In the genomic region with DNA sequence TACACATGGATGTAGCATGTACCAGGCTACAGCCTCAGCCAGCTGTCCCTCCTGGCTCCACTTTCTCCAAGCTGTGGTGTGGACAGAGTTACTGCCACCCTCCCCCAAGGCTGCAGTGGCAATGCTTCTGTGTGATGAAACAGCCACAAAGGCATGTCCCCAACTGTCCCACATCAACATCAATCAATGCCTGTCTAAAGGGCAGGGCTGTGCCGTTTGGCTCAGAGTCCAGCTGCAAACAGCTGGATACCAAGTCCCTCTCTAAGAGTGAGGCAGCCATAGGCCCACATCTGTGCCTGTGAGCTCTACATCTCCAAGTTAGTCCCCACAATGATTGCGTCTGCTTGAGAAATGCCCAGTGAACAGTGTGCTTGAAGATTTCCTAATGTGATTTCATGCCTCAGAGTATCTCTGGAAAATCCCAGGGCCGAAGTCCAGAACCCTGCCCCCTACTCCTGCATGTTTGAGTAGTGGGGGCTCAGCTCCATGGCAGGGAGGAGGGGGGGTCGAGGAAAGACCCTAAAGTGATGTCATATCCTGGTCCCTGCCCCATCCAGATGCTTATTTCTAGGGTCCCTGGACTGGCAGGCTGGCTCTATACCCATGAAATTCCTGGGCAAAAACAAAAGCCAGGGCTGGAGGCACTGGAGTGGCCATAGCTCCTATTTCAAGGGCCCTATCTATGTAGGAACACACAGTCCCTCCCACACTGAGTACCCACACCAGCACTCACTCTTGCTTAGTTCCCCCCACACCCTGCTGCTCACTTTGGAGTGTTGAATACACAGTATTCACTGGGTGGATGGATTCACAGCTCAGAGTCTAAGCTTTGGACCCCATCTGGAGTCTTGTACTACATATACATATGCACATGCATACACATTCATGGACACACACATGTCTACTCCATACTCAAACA, we compare ENCODE assay signal across 9 mouse cellular contexts. TPM values are rescaled to one million over a fixed set of nuclear protein-coding genes. Genes with fewer than 3 reads are reported as not detected.
A peak's percentile ranks its signal among the peaks of the same experiment; 100 is the strongest.
DNase-seq lines count a peak whose midpoint lies in the region; ATAC-seq and TF ChIP-seq lines count a peak whose summit lies in the region.
"Had no signal": no experiment of that assay in that cellular context is flagged by ENCODE, and none has a peak within 500 bp of the region (broad histone marks: within the 10 kb centered on the region; RNA-seq: fewer than 3 reads in every experiment).

No protein-coding gene starts in this region.

- no peaks in the 10 kb centered on the region for H3K9me3 ChIP-seq in forebrain, embryonic 11.5 days (ENCODE audit: control insufficient read depth, low read length)
- H3K9me3 ChIP-seq in forebrain, embryonic 15.5 days, result no peaks in the 10 kb centered on the region
- no peaks in the 10 kb centered on the region for H3K9me3 ChIP-seq in hindbrain, postnatal 0 days (ENCODE audit: low read length)
- H3K9me3 ChIP-seq in lung, embryonic 16.5 days (ENCODE audit: control insufficient read depth, low read length), result no peaks in the 10 kb centered on the region

- no peaks in the 10 kb centered on the region for H3K27me3 ChIP-seq in forebrain, embryonic 11.5 days (ENCODE audit: control insufficient read depth, insufficient read depth, low read length)
- H3K27me3 ChIP-seq in forebrain, embryonic 15.5 days, result no peaks in the 10 kb centered on the region
- no peaks in the 10 kb centered on the region for H3K27me3 ChIP-seq in hindbrain, postnatal 0 days (ENCODE audit: insufficient read depth, low read length)
- H3K27me3 ChIP-seq in lung, embryonic 16.5 days (ENCODE audit: control insufficient read depth, insufficient read depth, low read depth, low read length), result no peaks in the 10 kb centered on the region

- no peaks in the 10 kb centered on the region for H3K36me3 ChIP-seq in forebrain, embryonic 11.5 days (ENCODE audit: control insufficient read depth, insufficient read depth, low read length)
- H3K36me3 ChIP-seq in forebrain, embryonic 15.5 days, result no peaks in the 10 kb centered on the region
- H3K36me3 ChIP-seq in hindbrain, postnatal 0 days (ENCODE audit: insufficient read depth, low read length), result no peaks in the 10 kb centered on the region
- H3K36me3 ChIP-seq in lung, embryonic 16.5 days (ENCODE audit: control insufficient read depth, insufficient read depth, low read length), result no peaks in the 10 kb centered on the region

- 0 out of 2 replicates have a peak, but pooled peaks have one; percentile 15 for ATAC-seq in forebrain, embryonic 11.5 days (replicated peaks; ENCODE audit: low FRiP score)
- no peak for ATAC-seq in forebrain, embryonic 15.5 days (replicated peaks)
- ATAC-seq in hindbrain, postnatal 0 days, result peak; percentile 66; the same call in 1 of the 2 replicates
- ATAC-seq in lung, embryonic 16.5 days (ENCODE audit: low read depth), result peak; percentile 91

- no peak overlapping the region for H3K27ac ChIP-seq in forebrain, embryonic 11.5 days (ENCODE audit: low read depth, low read length)
- H3K27ac ChIP-seq in forebrain, embryonic 15.5 days (replicated peaks), result no peak overlapping the region
- no peak overlapping the region for H3K27ac ChIP-seq in hindbrain, postnatal 0 days
- H3K27ac ChIP-seq in lung, embryonic 16.5 days (ENCODE audit: low read length), result peak overlapping the region; percentile 88

- no peak overlapping the region for H3K4me3 ChIP-seq in forebrain, embryonic 11.5 days (ENCODE audit: low read depth, low read length)
- no peak overlapping the region for H3K4me3 ChIP-seq in forebrain, embryonic 15.5 days
- H3K4me3 ChIP-seq in hindbrain, postnatal 0 days (ENCODE audit: low read length), result no peak overlapping the region
- H3K4me3 ChIP-seq in lung, embryonic 16.5 days (ENCODE audit: low read length), result no peak overlapping the region

- H3K9ac ChIP-seq in forebrain, embryonic 11.5 days (ENCODE audit: low read length), result no peak overlapping the region
- H3K9ac ChIP-seq in forebrain, embryonic 15.5 days (replicated peaks), result no peak overlapping the region
- H3K9ac ChIP-seq in hindbrain, postnatal 0 days (replicated peaks; ENCODE audit: low read length), result no peak overlapping the region
- H3K9ac ChIP-seq in lung, embryonic 16.5 days (ENCODE audit: low read length), result peak overlapping the region; percentile 9; the same call in 1 of the 2 replicates

- no peak for TF ChIP-seq CTCF in hindbrain, postnatal 0 days (IDR thresholded peaks at IDR 0.05; ENCODE audit: low read depth)

- no peaks in the 10 kb centered on the region for H3K4me1 ChIP-seq in forebrain, embryonic 11.5 days (replicated peaks; ENCODE audit: control insufficient read depth, insufficient read depth, low read length)
- H3K4me1 ChIP-seq in forebrain, embryonic 15.5 days, result 0 out of 2 replicates have a peak, but pooled peaks cover 6% of the 10 kb centered on the region
- H3K4me1 ChIP-seq in hindbrain, postnatal 0 days (ENCODE audit: insufficient read depth, low read length), result no peaks in the 10 kb centered on the region
- H3K4me1 ChIP-seq in lung, embryonic 16.5 days (replicated peaks; ENCODE audit: control insufficient read depth, insufficient read depth, low read length), result peaks cover 36% of the 10 kb centered on the region

- 52% methylated on average over 4 of the region's 4 CpGs for WGBS in forebrain, embryonic 11.5 days
- 34% methylated on average over 4 of the region's 4 CpGs for WGBS in forebrain, embryonic 15.5 days
- 19% methylated on average over 4 of the region's 4 CpGs for WGBS in hindbrain, postnatal 0 days
- 23% methylated on average over 4 of the region's 4 CpGs for WGBS in lung, embryonic 16.5 days

- H3K4me2 ChIP-seq in forebrain, embryonic 11.5 days (ENCODE audit: low read depth, low read length, severe bottlenecking), result no peak overlapping the region
- H3K4me2 ChIP-seq in forebrain, embryonic 15.5 days (replicated peaks), result no peak overlapping the region
- no peak overlapping the region for H3K4me2 ChIP-seq in hindbrain, postnatal 0 days (ENCODE audit: low read depth, low read length)
- no peak overlapping the region for H3K4me2 ChIP-seq in lung, embryonic 16.5 days (ENCODE audit: low read depth, low read length)

- DNase-seq in forebrain, embryonic 11.5 days (ENCODE audit: low spot score), result no peak
- DNase-seq in adipocyte (ENCODE audit: low spot score), result peak; percentile 80
- peak; percentile 27 for DNase-seq in hindbrain, postnatal 0 days (ENCODE audit: low spot score)
- DNase-seq in gastrocnemius, postnatal 25 days, result no peak
- DNase-seq in thymus, postnatal 4 days, result no peak
- DNase-seq in T-cell, adult 2 months (ENCODE audit: low spot score), result no peak
- DNase-seq: cerebellum, adult 9-11 months had no signal

RNA-seq across cellular contexts. Expression of a gene that starts 49.6 kb away (rescaled TPM):
- 79.0 and 86.7 TPM in 2 replicates for polyA plus RNA-seq in forebrain, embryonic 11.5 days (2014; fragmentation: Nextera tagmentation; extraction: Ambion mirVana)
- polyA plus RNA-seq in forebrain, embryonic 15.5 days (2015; fragmentation: Nextera tagmentation; extraction: Ambion mirVana), result 23.5 and 23.8 TPM in 2 replicates
- total RNA-seq in hindbrain, postnatal 0 days (2014; rRNA removed), result 47.5 and 57.7 TPM in 2 replicates
- polyA plus RNA-seq in hindbrain, postnatal 0 days (2015; fragmentation: Nextera tagmentation; extraction: Ambion mirVana), result 18.2 and 20.0 TPM in 2 replicates
- 298 and 315 TPM in 2 replicates for polyA plus RNA-seq in lung, embryonic 16.5 days (2015; fragmentation: Nextera tagmentation; extraction: Ambion mirVana)
- 10 to 100 TPM in 1 of 2 experiments, 1 to 10 TPM in 1; 9.0 to 12.9 TPM for total RNA-seq in gastrocnemius, postnatal 25 days (2021)

Comparison
In these comparisons a context has a peak if more than half of its experiments do, and no peak if none do; other contexts are left out.
1. DNase-seq: peak in adipocyte (single experiment) and hindbrain, postnatal 0 days (single experiment); none in forebrain, embryonic 11.5 days (single experiment), gastrocnemius, postnatal 25 days (single experiment), thymus, postnatal 4 days (single experiment) and T-cell, adult 2 months (single experiment).